Mouse (Mus musculus) c-Kit-positive CD71-positive TER-119-negative erythroid progenitor cells, embryonic 14.5 days (primary cell): Measurements from ENCODE around the gene Tmco5b.

Experiments
- DNase-seq: peaks from one replicate; pipeline ENCODE4 v3.0.0-alpha.2; 2013; ENCODE audit warnings: low read depth

Tmco5b gene

DNA sequence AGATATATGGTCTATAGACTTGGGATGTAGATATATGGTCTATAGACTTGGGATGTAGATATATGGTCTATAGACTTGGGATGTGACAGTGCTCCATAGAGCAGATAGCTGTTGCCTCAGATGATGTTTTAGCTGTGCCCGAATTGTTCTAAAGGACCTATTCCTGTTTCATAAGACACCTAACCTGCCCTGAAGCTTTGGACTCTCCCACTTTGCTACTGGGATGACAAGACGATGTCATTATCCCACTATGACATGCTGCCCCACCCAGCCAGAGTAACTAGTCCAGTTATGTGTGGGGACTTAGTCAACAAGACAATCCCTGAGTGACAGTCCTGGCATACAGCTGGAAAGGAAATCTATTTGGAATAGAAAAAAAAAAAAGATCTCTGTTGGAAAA is at the start of gene Tmco5b:
Gene Tmco5b, plus strand, starts transcription at position 301 of the 400 bp plus-strand sequence.
- DNase-seq = no peak

- no peak for DNase-seq
These were observed 48.5 kb upstream of the Tmco5b start for GRCm38 (mm10) chr2:113236993-113237392.

DNA sequence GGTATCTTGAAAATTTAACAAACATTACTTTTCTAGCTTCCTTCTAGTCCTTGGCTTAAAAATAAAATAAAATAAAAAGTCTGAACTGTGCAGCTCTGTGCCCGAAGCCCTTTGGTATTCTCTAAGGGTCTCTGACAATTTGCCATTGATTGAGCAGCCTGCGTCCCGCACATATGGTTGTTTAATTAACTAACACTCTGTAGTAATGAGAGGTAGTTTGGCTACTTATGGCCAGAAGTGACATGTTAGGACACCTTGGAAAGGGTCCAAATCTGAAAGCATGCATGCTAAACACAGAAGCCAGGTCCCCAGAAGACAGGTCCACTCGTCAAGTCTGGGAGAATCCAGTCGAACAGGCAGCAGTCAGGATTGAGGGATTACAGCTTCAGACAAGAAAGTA is 46.7 kb upstream of the Tmco5b start:
- no peak for DNase-seq

DNA sequence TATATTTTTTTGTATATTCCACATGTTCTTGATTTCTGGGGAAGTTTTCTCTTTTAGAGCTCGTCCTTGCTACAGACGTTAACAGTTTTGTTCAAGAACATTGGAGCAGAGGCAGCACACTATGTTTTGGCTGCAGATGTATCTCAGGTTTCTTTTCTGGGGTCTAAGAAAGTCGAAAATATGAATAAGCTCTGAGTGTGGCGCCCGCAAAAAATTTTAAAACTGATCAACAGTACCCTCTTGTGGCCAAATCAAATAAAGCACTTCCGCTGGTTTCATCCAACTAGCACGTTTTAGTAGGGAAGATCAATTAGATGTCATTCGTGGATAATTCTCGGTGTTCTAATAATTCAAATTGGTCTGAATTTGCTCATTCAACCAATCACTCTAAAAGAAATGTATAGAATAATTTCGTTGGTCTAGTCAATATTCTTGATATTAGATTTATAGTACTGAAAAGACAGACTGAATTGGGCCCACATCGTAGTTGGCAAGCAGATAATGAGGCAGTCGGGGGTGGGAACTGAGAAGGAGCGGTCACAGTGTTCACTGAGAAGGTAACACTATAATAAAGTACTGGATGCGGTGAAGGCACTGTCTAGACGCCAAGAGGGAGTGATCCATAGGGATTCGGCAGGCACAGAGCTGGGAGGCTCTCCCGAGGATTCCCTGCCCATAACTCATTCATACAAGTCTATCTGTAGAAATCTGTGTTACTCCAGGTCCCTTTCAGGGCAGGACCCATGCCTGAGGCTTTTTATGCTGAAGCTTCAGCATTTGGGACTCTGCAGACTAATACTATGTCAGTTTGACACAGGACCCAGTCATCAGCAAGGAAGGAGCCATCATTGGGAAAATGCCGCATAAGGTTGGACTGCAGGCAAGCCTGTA is 17.1 kb downstream of the Tmco5b start:
- DNase-seq = no peak

GRCm38 (mm10) chr2:113303240-113303538 is 17.7 kb downstream of the Tmco5b start:
- DNase-seq = no peak

- no peak for DNase-seq
These were observed 19.8 kb downstream of the Tmco5b start for GRCm38 (mm10) chr2:113305339-113305738.

- DNase-seq = no peak
These were observed 25.7 kb downstream of the Tmco5b start for GRCm38 (mm10) chr2:113311211-113311610.

- DNase-seq = no peak
These were observed 37.5 kb downstream of the Tmco5b start for GRCm38 (mm10) chr2:113323016-113323415.

DNA sequence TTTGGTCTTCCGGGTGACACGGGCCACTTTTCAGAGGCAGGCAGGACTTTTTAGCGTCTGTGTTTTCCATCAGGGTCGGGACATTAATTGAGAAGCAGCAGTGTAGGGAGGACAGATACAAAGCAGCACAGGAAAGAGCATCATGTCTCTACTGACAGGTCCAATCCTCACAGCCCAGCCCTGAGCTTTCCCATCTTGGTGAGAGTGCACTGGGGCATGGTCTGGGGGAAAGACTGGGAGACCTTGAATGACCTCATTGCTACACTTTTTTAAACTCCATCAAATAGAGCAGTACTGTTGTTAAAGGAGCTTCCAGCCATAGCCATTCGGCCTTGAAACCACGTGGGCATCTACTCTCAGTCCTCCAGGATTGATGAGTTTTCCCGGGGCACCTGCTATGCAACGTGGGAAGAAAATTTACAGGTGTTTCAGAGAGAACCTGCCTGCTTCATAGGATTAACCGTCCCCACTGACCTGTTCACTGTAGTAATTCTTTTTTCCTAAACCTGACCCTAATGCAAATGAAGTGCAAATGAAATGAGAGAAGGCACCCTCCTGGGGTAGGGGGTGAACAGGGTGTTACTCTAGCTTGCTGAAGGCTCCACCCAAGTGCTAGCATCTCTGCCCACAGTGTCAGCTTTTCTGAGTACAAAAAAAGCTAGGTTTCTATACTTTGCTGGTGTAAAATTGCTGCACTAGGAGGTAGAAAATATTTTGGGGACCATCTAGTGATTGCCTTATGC is 48.4 kb downstream of the Tmco5b start:
- no peak for DNase-seq

GRCm38 (mm10) chr2:113335561-113336294 is 50.2 kb downstream of the Tmco5b start:
- DNase-seq = no peak

- DNase-seq = no peak
These were observed 59.0 kb downstream of the Tmco5b start for GRCm38 (mm10) chr2:113344536-113344935.
